Mouse (Mus musculus) bone marrow macrophage, adult 2 months (primary cell): ENCODE results near the gene Gm12184.
"Not testable (repeated sequence)": the region's sequence is repeated elsewhere in the genome, so short reads cannot be mapped to it uniquely, and the experiment has no call there.

Source experiments
- CTCF ChIP-seq: IDR thresholded peaks from 2 replicates; pipeline ENCODE4 v1.5.1; 2012; ENCODE audit warnings: low read depth, mild to moderate bottlenecking, low read length, moderate library complexity
- POLR2A ChIP-seq: IDR thresholded peaks from 2 replicates; pipeline ENCODE4 v1.6.1; 2012; ENCODE audit warnings: mild to moderate bottlenecking, low read depth, low read length, borderline replicate concordance

GRCm38 (mm10) chr11:48846362-48846761 lies 19.9 kb upstream of the Gm12184 start:
- not testable (repeated sequence) for TF ChIP-seq POLR2A, CTCF
